Mouse (Mus musculus) MN1 (cell line): ENCODE data around the gene Myo10.
"Not testable (repeated sequence)": the region's sequence is repeated elsewhere in the genome, so short reads cannot be mapped to it uniquely, and the experiment has no call there.

Experiments used
- DNase-seq: peaks from one replicate; pipeline ENCODE4 v3.0.0-alpha.2; 2016; ENCODE audit warnings: low spot score

Gene Myo10

GRCm38 (mm10) chr15:25690746-25691105 is 68.4 kb downstream of the Myo10 start:
- no peak for DNase-seq

- DNase-seq, result no peak
These were observed 70.1 kb downstream of the Myo10 start for GRCm38 (mm10) chr15:25692254-25692950.

GRCm38 (mm10) chr15:25693708-25694107 is 71.4 kb downstream of the Myo10 start:
- DNase-seq, result no peak

DNA sequence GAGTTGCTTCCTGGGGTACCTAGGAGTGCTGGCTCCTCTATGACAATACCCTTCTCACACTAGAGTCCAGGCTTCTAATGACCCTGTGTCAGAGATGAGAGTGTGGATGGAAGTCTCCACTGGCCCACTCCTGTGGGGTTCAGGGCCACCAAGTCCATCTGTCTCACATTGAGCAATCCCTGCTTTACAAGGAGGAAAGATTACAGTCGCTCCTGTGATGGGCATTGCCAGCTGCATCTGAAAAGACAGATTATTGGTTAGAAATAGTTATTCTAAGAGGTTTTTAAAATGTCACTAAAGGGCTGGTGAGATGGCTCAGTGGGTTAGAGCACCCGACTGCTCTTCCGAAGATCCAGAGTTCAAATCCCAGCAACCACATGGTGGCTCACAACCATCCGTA is 72.4 kb downstream of the Myo10 start:
- no peak for DNase-seq

DNA sequence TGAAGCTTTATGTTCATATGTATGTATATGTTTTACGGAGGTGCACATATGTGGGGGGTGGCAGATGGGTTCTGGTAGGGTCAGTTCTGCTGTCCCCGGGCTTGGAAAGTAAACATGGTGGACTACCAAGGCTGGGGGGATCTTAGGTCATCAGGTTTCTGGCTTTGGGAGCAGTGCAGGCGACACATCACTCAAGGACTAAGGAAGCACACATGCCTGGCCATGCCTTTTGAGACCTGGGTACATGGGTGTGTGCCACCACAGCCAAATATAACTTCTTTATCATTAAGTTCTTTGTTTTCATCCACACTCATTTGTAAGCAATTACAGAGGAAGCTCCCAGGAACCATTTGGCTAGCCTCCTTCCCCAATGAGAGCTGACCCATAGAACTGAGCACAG is 72.9 kb downstream of the Myo10 start:
- DNase-seq, result no peak

- no peak for DNase-seq
These were observed 73.6 kb downstream of the Myo10 start for GRCm38 (mm10) chr15:25695883-25696282.

GRCm38 (mm10) chr15:25696660-25697059 is 74.3 kb downstream of the Myo10 start:
- DNase-seq, result no peak

DNA sequence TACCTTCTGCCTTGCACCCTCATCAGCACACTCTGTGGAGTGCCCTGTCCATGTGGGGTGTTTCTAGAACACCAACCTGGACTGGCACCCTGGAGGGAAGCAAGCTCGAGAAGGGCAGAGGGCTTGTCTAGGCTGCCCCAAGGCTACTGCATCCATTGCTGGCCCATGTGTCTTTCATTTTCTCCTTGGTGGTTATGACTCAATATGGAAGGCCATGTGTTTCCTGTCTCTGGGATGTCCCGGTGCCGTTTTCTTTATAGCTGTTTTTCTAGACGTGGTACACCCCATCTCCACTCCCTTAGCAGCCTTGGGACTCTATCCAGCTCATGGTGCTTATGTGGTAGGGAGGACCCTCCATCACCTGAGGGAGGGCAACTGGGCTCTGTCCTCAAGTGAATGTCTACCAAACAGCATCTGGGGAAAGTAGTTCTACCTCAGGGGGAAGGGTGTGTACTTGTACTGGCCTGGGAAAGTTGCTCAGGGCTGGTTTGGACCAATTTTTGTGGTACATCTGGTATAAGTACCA is 76.8 kb downstream of the Myo10 start:
- DNase-seq, result no peak

GRCm38 (mm10) chr15:25702602-25703001 is 80.3 kb downstream of the Myo10 start:
- no peak for DNase-seq

DNA sequence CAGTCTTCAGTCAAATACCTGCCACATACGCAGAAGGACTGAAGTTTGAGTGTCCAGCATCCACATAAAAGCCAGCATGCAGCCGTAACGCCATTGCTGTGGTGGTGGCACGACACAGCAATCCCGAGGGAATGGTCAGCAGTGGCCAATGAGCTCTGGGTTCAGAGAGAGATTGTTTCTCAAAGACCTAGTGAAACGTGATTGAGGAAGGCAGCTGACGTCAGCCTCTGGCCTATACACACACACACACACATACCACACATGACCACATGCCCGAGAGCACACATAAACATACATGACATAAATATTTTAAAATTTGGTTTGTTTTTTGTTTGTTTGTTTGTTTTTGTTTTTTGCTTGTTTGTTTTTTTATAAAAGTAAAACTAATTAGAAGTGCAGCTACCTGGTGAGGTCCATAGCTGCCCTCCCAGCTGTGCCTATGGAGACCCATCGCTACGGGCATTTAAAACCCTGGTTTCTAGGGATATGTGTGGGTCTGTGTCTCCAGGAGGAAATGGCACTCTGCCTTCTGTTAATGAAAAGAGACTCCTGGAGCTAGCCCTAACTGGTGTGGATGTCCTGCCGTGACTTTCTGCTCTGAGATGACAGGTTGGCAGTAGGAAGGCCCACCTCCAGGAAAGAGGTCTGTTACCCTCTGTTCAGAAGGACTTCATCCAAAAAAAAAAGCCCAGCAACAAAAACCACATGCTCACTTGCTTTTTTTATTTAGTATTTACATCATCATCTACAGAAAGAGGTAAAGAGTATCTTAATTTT is 82.7 kb downstream of the Myo10 start:
- no peak for DNase-seq

- no peak for DNase-seq
These were observed 84.7 kb downstream of the Myo10 start for GRCm38 (mm10) chr15:25706874-25707554.

DNA sequence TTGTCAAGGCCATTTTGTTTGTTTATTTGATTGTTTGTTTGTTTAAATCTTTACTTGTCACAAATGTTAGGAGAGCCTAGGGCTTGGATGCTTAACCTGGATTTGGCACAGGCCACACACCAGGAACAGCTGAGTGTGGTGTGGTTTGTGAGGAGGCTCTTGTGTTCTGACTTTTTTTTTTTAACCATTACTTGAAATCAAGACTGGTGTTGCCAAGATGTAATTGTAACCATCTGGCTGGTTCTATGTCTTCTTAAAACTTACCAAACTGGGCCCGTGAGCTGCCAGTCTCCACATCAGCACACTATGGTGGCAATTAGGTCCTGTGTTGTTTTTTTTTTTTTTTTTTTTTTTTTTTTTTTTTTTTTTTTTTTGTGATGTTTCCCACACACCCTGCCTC is 85.6 kb downstream of the Myo10 start:
- no peak for DNase-seq

GRCm38 (mm10) chr15:25710876-25711275 is 88.6 kb downstream of the Myo10 start:
- DNase-seq, result no peak

DNA sequence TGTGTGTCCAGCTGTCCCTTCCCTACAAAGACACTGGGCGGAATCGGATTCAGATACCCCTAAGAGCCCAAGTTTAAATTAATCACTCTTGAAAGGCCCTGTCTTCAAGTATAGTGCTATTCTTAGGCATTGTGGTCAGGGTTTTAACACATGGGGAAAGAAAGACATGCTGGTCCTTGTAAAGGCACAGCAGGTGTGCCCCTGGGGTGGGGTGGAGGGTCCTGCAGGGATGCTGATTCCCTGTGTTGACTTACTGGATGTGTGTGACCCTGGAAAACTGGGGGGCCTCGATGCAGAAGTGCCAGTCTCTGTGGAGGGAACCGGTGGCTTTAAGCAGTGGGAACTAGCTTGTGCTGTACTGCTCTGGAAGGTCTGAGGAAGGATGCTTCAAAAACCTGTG is 90.6 kb downstream of the Myo10 start:
- no peak for DNase-seq

DNA sequence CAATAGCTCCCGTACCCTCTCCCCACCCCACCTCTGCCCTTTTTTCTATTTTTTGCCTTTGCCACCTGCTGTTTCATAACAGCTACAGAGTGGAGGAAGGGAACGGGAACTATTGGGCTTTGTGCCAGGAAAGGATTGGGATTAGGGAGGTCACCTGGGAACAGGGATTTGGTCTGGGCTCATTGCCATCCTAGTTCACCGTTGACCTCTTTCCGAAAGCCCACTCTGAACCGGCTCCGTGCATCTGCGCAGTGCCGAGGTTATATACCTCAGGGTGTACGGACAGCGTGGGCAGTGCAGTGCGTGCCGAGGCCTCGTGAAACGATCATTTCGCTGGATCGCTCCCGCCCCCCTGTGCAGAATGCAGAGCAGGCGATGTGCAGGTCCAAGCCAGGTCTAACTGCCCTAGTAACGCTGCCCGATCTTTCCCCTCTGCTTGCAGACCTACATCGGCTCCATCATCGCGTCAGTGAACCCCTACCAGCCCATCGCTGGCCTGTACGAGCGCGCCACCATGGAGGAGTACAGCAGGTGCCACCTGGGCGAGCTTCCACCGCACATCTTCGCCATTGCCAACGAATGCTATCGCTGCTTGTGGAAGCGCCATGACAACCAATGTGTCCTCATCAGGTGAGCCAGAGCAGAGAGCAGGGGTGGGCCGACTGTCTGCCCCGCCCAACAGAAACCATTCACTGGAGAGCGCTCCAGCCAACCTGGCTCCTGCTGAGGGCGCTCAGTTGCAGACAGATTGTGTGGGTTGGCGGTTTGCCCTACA is 91.4 kb downstream of the Myo10 start:
- DNase-seq, result no peak

DNA sequence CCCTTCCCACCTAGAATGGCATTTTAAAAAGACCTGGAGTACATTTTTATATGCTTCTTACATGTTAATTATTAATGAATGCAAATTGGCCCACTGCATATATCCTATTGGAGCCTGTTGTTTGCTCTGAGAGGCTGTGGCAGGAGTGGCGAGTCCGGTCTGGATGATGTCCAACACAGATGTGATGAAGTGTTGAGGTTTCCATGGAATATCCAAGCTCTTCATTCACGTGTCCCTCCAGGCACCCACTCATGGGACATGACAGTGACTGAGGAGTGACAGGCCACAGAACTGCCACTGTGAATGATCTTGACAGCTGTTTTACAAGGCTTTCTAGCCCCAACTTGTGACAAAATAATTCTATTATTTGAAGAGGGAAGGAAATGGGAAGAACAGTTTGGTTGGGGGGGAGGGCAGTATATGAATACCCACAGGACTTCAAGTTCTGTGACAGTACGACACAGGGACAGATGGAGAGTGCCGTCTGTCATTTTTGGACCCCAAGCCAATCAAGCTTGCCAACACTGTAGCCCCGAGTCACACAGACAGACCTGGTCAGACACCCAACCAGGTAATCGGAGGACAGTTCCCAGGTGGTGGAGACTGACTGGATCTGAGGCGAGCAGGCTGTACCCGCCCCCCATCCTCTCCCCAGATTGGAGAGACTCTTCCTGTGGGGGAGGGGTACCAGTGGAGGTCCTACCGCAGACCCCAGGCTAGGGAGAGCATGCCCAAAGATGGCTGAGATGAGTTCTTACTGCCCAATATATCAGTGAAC is 93.1 kb downstream of the Myo10 start:
- no peak for DNase-seq

GRCm38 (mm10) chr15:25715996-25716395 is 93.7 kb downstream of the Myo10 start:
- DNase-seq, result no peak

DNA sequence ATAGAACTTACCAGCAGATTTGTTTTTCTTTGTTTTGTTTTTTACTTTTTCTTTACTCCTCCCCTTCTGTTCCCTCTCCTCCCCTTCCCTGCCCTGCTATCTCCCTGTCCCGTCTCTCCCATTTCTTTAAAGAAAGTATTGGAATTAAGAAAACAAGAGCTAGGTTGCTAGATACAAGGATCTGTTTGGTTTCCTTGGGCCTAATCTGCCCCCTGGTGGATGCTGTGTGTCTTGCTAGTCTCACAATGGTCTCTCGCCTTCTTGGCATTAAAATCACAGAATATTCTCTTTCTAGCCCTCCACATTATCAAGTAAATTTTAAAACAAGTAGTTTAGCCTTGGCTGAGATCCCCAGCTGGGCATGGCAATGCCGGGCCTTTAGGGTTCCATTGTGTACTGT is 94.7 kb downstream of the Myo10 start:
- peak; percentile 52 for DNase-seq

- not testable (repeated sequence) for DNase-seq
These were observed 95.8 kb downstream of the Myo10 start for GRCm38 (mm10) chr15:25718104-25718503.

GRCm38 (mm10) chr15:25719270-25719669 is 96.9 kb downstream of the Myo10 start:
- no peak for DNase-seq

DNA sequence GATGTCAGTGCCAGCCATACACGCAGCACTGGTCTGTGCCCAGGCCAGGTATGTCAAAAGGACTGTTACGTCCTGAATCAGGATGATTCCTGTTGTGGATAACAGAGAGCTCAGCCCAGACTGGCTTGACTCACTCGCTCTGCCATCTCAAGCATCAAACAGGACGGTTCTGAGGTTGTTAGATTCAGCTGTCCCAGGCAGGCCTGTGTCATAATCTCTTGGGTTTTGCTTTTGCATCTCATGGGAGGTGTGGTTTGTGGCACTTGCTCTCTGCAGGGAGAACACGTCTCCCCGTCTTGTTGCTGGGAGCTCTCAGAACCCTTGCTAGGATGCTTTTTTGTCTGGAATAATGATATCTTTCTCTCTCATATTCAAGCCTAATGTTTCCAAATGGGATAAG is 97.9 kb downstream of the Myo10 start:
- DNase-seq, result no peak
